Mouse (Mus musculus) cerebellum, adult (tissue): ENCODE measurements around the gene Phpt1.
A peak's percentile ranks its signal among the peaks of the same experiment; 100 is the strongest.

Experiments used
- ATAC-seq: cut with Nextera tagmentation; 2 replicates; pipeline ENCODE4 v1.9.2; 2017; ENCODE audit warnings: mild to moderate bottlenecking, moderate library complexity, mixed read lengths; ENCODE audit not compliant: insufficient number of reproducible peaks, low FRiP score, low TSS enrichment

Phpt1 gene

GRCm38 (mm10) chr2:25583571-25583970, 8.5 kb upstream of the Phpt1 start:
- ATAC-seq = no peak

GRCm38 (mm10) chr2:25583120-25583481, 8.1 kb upstream of the Phpt1 start:
- ATAC-seq = no peak

- ATAC-seq = 0 out of 2 replicates have a peak, but pooled peaks have one; percentile 1
These were observed 7.6 kb upstream of the Phpt1 start for GRCm38 (mm10) chr2:25582466-25583119.

GRCm38 (mm10) chr2:25581901-25582301, 6.9 kb upstream of the Phpt1 start:
- ATAC-seq = peak; percentile 51

- peak; percentile 37 for ATAC-seq
These were observed 6.4 kb upstream of the Phpt1 start, which contains the start of gene Ajm1 for GRCm38 (mm10) chr2:25581294-25581864. Gene Ajm1 (minus strand): TSS chr2:25581757.

- no peak for ATAC-seq
These were observed 5.6 kb upstream of the Phpt1 start for GRCm38 (mm10) chr2:25580621-25581101.

- ATAC-seq = no peak
These were observed 4.9 kb upstream of the Phpt1 start for GRCm38 (mm10) chr2:25579737-25580460.

GRCm38 (mm10) chr2:25578796-25579736, 4.0 kb upstream of the Phpt1 start:
- ATAC-seq = no peak

- ATAC-seq = no peak
These were observed 3.1 kb upstream of the Phpt1 start for GRCm38 (mm10) chr2:25577951-25578795.

GRCm38 (mm10) chr2:25576965-25577891, 2.2 kb upstream of the Phpt1 start:
- ATAC-seq = no peak

- no peak for ATAC-seq
These were observed 1.2 kb upstream of the Phpt1 start for GRCm38 (mm10) chr2:25576028-25576850.

GRCm38 (mm10) chr2:25575432-25576027, 506 bp upstream of the Phpt1 start:
- ATAC-seq = no peak

GRCm38 (mm10) chr2:25574136-25574535, 888 bp downstream of the Phpt1 start:
- no peak for ATAC-seq

- no peak for ATAC-seq
These were observed 2.0 kb downstream of the Phpt1 start for GRCm38 (mm10) chr2:25573068-25573467.

- ATAC-seq = no peak
These were observed 3.8 kb downstream of the Phpt1 start for GRCm38 (mm10) chr2:25571221-25571620.

- ATAC-seq = no peak
These were observed 5.7 kb downstream of the Phpt1 start for GRCm38 (mm10) chr2:25569323-25569722.

- no peak for ATAC-seq
These were observed 6.5 kb downstream of the Phpt1 start for GRCm38 (mm10) chr2:25568473-25569019.
